Mouse (Mus musculus) lung, adult 2 months (tissue): Measurements from ENCODE around the gene Catsperz.

ENCODE experiments used
- CTCF ChIP-seq: fragments of 200-500 bp; IDR thresholded peaks from 2 replicates; pipeline ENCODE4 v1.5.1; 2011; ENCODE audit warnings: mild to moderate bottlenecking, low read length, control low read depth; ENCODE audit not compliant: insufficient read depth
- POLR2A ChIP-seq: fragments of 200-500 bp; IDR thresholded peaks from 2 replicates; pipeline ENCODE4 v1.6.1; 2011; ENCODE audit warnings: low read depth, mild to moderate bottlenecking, control low read depth, low read length, borderline replicate concordance; ENCODE audit errors: extremely low read depth

GRCm38 (mm10) chr19:6913991-6914390 is 11.2 kb downstream of the Catsperz start:
- TF ChIP-seq CTCF = no peak
- TF ChIP-seq POLR2A = no peak
